Mouse (Mus musculus) myocyte (in vitro differentiated cells): ENCODE results near the gene G530012D18Rik. TPM values are rescaled to one million over a fixed set of nuclear protein-coding genes. Genes with fewer than 3 reads are reported as not detected.
"Not testable (repeated sequence)": the region's sequence is repeated elsewhere in the genome, so short reads cannot be mapped to it uniquely, and the experiment has no call there.

Source experiments
- H3K27me3 ChIP-seq: one replicate; pipeline ENCODE4 v1.6.1; 2011; ENCODE audit not compliant: control insufficient read depth, insufficient read depth, insufficient read length
- H3K36me3 ChIP-seq: one replicate; pipeline ENCODE4 v1.6.1; 2011; ENCODE audit not compliant: control insufficient read depth, insufficient read depth
- H3K4me2 ChIP-seq: one replicate; pipeline ENCODE4 v1.6.1; 2011; ENCODE audit warnings: low read depth, control low read depth
- H3K4me3 ChIP-seq: one replicate; pipeline ENCODE4 v1.5.1; 2011; ENCODE audit warnings: mild to moderate bottlenecking, control low read depth, moderate library complexity
- H3K79me2 ChIP-seq: one replicate; pipeline ENCODE4 v1.6.1; 2011; ENCODE audit not compliant: control insufficient read depth, insufficient read depth
- H3ac ChIP-seq: one replicate; pipeline ENCODE4 v1.6.1; 2011; ENCODE audit not compliant: control insufficient read depth, insufficient read length
- polyA plus RNA-seq: library from polyadenylated mRNA; unstranded; fragments of >200 nt; fragmentation: generic; extraction: Trizol; gene quantifications from one replicate; pipeline ENCODE4 v1.2.1, GENCODE M21; 2012; ENCODE audit warnings: missing spikeins

Gene G530012D18Rik
- not detected for polyA plus RNA-seq

DNA sequence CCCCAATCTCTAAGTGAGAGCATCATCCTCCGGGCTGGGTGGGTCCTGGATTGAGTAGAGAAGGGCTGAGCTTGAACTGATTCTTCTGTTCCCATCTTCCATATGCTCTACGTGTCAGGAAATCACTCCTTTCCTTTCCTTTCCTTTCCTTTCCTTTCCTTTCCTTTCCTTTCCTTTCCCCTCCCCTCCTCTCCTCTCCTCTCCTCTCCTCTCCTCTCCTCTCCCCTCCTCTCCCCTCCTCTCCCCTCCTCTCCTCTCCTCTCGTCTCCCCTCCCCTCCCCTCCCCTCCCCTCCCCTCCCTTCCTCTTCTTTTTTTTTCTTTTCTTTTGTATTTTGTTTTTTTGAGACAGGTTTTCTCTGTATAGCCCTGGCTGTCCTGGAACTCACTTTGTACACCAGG lies at the start of gene G530012D18Rik:
Gene G530012D18Rik, plus strand, starts transcription at position 301 of the 400 bp plus-strand sequence.
- not testable (repeated sequence) for H3K79me2 ChIP-seq, H3K36me3 ChIP-seq, H3ac ChIP-seq, H3K4me2 ChIP-seq, H3K27me3 ChIP-seq, H3K4me3 ChIP-seq

DNA sequence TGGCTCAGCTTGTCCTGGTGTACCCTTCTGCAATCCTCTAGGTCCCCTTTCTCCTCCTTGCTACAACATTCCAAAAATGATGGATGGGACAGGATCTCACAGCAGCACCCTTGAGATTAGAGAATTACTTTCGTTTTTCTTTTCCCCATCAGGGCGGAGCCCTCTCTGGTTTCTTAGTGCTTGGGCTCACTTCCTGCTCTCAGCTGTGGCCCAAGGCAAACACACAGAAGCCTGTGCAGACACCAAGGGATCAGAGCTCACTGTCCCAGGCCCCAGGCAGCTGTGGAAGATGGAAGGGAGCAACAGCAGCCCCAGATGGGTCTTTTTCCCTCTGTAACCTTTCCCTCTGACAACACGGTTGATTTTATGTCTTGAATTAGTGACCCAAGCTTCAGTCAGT lies 49.1 kb upstream of the G530012D18Rik start:
- not testable (repeated sequence) for H3ac ChIP-seq, H3K4me3 ChIP-seq, H3K4me2 ChIP-seq, H3K36me3 ChIP-seq, H3K27me3 ChIP-seq, H3K79me2 ChIP-seq

DNA sequence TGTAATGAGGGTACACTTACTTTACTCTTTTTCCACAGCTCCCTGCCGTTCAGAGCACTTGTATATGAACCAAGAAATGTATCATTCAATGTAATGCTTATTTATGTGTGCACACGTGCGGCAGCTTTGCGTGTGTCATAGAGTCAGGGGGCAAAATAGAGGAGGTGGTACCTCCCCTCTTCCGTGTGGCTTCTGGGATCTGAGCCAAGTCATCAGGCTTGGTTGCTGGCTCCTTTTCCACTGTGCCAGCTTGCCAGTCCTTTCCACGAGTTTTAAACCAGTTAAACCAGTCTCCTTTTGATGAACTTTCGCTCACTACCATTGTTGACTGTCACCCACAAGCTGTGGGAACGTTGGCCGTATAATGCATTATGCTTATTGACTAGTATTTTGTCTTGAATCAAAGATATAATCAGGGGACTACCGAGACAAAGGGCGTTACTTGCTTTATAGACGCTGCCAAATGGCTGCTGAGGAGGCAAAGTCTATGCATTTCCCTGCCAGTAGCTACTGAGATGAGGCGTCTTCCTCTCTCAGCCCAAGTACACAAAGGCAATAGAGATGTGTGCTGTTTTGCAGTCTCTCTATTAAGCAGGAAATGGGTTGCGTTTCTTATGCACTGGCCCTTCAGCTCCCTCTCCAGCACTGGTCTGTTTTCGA lies 46.9 kb upstream of the G530012D18Rik start:
- not testable (repeated sequence) for H3K36me3 ChIP-seq, H3K4me2 ChIP-seq, H3K27me3 ChIP-seq, H3K79me2 ChIP-seq, H3ac ChIP-seq, H3K4me3 ChIP-seq

DNA sequence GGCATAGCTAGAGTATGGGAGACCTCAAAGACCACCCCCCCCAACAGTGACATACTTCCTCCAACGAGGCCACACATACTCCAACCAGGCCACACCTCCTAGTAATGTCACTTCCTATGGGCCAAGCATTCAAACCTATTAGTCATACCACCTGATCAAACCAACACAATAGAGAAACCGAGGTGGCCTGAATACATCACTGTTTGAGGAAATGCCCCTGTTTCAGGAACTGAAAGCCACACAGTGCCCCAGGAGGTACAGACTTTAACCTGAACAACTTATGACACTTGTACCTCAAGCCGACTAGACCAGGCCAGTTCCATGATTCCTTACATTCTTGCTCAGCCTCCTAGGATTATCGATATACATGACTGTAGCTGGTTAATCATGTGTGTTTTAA lies 31.7 kb upstream of the G530012D18Rik start:
- not testable (repeated sequence) for H3K4me3 ChIP-seq, H3K4me2 ChIP-seq, H3K79me2 ChIP-seq, H3K27me3 ChIP-seq, H3ac ChIP-seq, H3K36me3 ChIP-seq

DNA sequence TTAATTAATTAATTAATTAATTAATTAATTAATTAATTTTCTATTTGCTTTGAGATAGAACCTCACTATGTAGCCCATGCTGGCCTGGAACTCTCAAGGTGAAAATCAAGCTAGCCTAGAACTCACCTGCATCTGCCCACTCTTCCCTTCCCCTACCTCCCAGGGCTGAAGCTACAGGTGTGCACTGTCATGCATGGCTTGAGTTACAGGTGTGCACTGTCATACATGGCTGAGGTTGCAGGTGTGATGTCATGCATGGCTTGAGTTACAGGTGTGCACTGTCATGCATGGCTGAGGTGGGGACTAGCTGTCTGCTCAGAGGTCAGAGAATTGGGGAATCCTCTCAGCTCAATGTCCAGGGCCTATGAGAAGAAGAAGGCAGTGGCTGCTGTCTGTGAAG lies 29.0 kb upstream of the G530012D18Rik start:
- not testable (repeated sequence) for H3ac ChIP-seq, H3K36me3 ChIP-seq, H3K27me3 ChIP-seq, H3K79me2 ChIP-seq, H3K4me2 ChIP-seq, H3K4me3 ChIP-seq

DNA sequence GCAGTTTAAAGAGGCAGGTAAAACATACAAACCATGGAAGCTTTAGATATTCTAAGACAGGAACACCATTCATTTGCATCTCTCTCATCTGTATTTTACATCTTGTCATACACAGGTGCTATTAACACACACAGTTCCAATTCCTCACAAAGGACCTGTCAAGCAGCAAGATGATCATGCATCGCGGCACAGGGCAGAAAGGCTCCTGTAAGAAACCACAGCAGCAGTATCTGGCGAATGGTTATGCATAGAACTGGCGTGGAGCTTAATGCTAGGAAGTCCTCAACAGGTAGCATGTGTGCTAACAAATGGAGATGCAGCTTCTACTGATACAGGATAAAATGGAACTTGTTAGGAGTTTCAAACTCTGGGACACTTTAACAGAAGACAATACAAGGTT lies 20.2 kb upstream of the G530012D18Rik start:
- not testable (repeated sequence) for H3K79me2 ChIP-seq, H3K4me2 ChIP-seq, H3K36me3 ChIP-seq, H3K4me3 ChIP-seq, H3ac ChIP-seq, H3K27me3 ChIP-seq

DNA sequence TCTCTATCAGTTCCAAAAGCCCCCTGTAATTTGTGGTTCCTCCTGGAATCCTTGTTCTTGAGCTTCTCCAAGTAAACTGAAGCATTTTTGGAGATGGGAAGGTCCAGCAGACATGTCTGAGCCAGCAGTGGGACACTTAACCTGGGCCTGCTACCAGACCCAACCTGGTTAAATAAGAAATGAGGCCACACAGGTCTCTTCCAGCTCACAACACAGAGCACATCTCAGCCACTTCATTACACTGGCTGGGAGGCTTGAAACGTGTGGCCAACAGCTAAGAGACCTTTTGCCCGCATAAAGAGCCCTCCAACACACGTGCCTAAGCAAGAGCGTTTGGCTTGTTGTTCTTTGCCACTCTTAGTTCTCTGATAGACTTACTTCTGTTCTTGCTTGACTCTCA lies 1.9 kb upstream of the G530012D18Rik start:
- not testable (repeated sequence) for H3K27me3 ChIP-seq, H3K4me3 ChIP-seq, H3ac ChIP-seq, H3K4me2 ChIP-seq, H3K36me3 ChIP-seq, H3K79me2 ChIP-seq

DNA sequence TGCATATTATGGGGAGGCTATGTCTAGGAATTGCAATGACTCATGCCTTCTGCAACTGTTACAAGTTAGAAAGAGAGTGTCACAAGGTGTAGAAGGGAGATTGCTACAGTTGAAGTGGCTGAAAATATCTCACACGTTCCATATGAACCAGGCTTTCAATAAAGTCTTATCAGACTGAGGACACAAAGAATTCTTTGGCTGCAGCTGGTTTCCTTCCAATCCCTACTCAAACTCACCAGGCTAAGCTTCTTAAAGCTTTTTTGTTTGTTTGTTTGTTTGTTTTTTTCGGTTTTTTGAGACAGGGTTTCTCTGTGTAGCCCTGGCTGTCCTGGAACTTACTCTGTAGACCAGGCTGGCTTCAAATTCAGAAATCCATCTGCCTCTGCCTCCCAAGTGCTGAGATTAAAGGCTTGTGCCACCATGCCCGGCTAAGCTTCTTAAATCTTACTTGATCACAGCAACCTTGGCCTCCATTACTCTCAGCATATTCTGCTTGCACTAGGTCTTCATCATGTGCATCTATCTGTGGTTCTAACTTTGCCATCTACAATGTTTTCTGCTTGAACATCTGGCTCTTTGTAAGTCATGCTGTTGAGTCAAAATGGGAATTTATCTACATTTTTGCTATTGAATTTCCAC lies 3.0 kb downstream of the G530012D18Rik start:
- H3K4me3 ChIP-seq, H3K27me3 ChIP-seq, H3K4me2 ChIP-seq, H3ac ChIP-seq, H3K79me2 ChIP-seq, H3K36me3 ChIP-seq: not testable (repeated sequence)

DNA sequence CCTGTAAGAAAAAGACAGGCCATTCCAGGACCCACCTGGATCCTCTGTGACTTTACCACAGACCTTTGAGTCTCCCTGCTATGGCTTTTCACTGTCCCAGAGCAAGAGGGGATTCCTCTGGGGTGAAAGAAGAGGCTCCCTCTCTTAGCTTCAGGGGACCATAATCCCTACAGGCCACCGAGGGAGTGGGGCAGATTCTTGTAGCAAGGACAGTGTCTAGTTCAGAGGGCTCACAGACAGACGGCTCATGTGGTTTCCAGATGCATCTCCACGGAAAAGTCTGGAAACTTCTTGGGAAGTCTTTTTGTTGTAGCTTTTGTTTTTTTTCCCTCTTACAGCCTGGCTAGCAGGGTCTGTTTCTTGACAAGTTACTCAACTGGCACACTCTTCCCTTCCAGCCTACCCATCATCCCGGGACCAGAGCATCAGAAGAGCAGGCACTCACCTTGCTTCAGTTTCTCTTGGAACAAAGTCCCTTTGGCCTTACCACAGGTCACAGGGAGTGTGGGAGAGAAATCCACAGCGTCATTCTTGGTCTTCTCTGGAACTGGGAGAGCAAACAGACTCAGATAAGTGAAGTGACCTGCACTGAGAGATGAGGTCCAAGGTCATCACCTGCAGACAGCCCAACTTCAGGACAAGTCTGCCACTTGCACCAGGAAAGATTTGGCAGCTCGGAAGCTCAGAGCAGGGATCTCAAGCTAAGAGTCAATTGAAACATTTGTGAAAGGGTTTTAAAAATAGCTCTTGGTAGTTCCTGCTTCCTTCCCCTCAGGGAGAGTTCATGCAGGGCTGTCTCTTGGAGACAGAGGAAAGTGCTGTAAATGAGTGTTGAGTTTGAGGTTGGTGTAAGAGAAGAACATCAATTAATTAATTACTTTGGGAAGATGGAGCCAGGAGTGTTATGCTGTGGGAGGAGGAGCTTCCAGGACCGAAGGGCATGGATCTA lies 4.0 kb downstream of the G530012D18Rik start:
- not testable (repeated sequence) for H3K4me3 ChIP-seq, H3K36me3 ChIP-seq, H3K27me3 ChIP-seq, H3K4me2 ChIP-seq, H3K79me2 ChIP-seq, H3ac ChIP-seq

DNA sequence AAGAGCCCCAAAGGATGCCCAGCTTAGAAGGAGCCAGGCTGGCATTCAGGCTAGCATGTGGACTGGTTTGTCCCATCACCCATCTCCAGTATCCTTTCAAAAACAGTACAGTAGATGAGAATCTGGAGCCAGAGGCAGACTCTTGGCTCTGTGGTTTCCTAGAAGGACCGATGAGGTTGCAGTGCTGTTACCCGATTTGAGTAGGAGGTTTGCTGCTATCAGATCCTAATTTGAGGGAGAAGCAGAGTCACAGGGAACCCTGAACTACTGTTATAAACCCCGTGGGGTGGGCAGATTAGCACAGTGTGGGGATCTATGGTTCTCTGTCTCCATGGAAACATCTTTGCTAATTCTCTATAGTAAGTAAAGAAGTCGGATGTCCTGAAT lies 4.7 kb downstream of the G530012D18Rik start:
- H3K36me3 ChIP-seq, H3K79me2 ChIP-seq, H3K4me2 ChIP-seq, H3K4me3 ChIP-seq, H3ac ChIP-seq, H3K27me3 ChIP-seq: not testable (repeated sequence)

DNA sequence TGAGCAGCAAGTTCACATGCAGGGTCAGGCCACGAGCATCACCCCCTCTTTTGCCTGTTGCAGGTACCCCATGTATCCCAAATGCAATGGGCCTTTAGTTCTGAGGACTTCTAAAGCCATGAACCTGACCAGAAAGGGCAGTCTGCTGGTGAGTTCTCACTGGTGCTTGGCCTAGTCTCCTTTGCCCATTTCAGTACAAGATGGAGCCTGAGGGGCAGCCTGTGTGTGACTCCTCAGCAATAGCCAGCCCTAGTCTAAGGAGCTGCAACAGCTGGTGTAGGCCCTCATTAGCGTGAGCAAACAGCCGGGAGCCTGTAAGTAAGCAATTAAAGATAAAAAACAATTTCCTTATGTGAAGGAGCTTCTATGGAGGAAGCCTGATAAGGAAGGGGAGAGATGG lies 5.1 kb downstream of the G530012D18Rik start:
- H3K27me3 ChIP-seq, H3K4me3 ChIP-seq, H3ac ChIP-seq, H3K4me2 ChIP-seq, H3K79me2 ChIP-seq, H3K36me3 ChIP-seq: not testable (repeated sequence)

DNA sequence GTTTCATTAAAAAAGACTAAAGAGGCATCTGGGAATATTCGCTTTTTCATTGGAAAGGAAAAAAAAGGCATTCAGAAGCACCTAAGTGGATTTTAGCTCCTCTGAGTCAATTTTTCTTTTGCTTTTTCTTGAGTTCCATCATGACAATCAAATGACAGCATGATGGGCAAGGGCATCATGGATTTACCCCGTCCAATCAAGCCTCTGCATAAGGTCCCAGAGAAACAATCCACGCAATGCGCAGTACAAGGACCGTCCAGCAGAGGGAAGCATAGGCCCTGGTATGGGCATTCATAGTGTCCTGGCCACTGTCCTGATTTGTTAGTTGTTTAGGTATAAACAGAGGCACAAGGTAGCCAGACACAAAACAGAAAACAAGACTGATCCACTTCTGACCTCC lies 6.0 kb downstream of the G530012D18Rik start:
- not testable (repeated sequence) for H3ac ChIP-seq, H3K27me3 ChIP-seq, H3K4me3 ChIP-seq, H3K79me2 ChIP-seq, H3K4me2 ChIP-seq, H3K36me3 ChIP-seq
